ENCODE assay signal across 7 mouse cellular contexts in the genomic region with DNA sequence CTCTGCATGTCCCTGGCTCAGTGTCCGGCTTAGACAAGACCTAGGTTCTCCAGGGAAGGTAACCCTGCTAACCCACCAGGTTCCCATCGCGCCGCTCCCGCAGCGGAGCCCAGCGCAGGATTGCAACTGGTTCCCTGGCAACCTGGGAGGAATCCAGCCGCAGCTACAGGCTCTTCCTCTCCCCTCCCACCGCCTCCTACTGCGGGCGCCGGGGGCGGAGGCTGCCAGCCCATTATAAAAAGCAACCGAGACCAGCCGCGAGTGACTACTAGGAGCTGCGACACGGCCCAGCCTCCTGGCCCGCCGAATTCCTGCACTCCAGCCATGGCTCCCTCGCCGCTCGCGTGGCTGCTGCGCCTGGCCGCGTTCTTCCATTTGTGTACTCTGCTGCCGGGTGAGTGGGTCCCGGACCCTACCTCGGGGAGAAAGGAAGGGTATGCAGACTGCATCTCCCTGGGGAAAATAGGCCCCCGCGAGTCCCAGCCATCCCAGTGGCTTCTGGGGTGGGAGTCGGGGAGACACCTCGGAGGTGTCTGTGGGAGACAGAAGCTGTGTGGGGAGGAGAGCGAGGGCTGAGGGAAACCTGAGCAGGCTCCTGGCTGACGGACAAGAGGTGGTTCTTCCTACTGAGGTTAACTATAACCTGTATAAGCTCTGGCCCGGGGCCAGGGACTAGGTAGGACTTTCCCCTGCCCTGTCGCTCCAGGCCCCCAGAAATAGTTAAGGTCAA. TPM values are rescaled to one million over a fixed set of nuclear protein-coding genes. Genes with fewer than 3 reads are reported as not detected.
DNase-seq lines count a peak whose midpoint lies in the region; ATAC-seq and TF ChIP-seq lines count a peak whose summit lies in the region.

A gene (plus strand): TSS at position 69 of the 730 bp plus-strand sequence.

- H3K4me2 ChIP-seq in embryonic facial prominence, embryonic 13.5 days = peak within 1 kb of the TSS; percentile 92
- peak within 1 kb of the TSS; percentile 94 for H3K4me2 ChIP-seq in midbrain, embryonic 12.5 days (replicated peaks)
- H3K4me2 ChIP-seq in stomach, embryonic 16.5 days (ENCODE audit: low read depth, low read length) = peak within 1 kb of the TSS; percentile 90

- H3K27me3 ChIP-seq in embryonic facial prominence, embryonic 13.5 days = peaks cover 56% of the 10 kb centered on the region
- H3K27me3 ChIP-seq in kidney, adult 2 months (replicated peaks; ENCODE audit: control insufficient read depth, insufficient read depth, low read length) = no peaks in the 10 kb centered on the region
- H3K27me3 ChIP-seq in midbrain, embryonic 12.5 days = peaks cover 60% of the 10 kb centered on the region
- peaks cover 13% of the 10 kb centered on the region for H3K27me3 ChIP-seq in stomach, embryonic 16.5 days (ENCODE audit: control insufficient read depth, insufficient read depth, low read length)

- DNase-seq in heart, adult 18-20 months = peak; percentile 85 to 92
- DNase-seq in kidney, adult 2 months = peak; percentile 95
- peak; percentile 71 for DNase-seq in left cerebral cortex, postnatal 4 days

- H3K9me3 ChIP-seq in embryonic facial prominence, embryonic 13.5 days = no peaks in the 10 kb centered on the region
- H3K9me3 ChIP-seq in midbrain, embryonic 12.5 days = no peaks in the 10 kb centered on the region
- H3K9me3 ChIP-seq in stomach, embryonic 16.5 days (replicated peaks; ENCODE audit: control insufficient read depth, low read length) = no peaks in the 10 kb centered on the region

- under 1% methylated on average over 38 of the region's 38 CpGs for WGBS in embryonic facial prominence, embryonic 13.5 days
- WGBS in kidney, adult 2 months = 1% methylated on average over 38 of the region's 38 CpGs
- under 1% methylated on average over 38 of the region's 38 CpGs for WGBS in midbrain, embryonic 12.5 days
- 2% methylated on average over 38 of the region's 38 CpGs for WGBS in stomach, embryonic 16.5 days

- intact Hi-C loops in left cerebral cortex, postnatal 4 days (cut with DNase I) = loop anchor here (2.0 kb wide), 1 partner anchor 67 kb away; no protein-coding TSS in a partner anchor

- no peak for TF ChIP-seq CTCF in bone marrow macrophage, adult 2 months (IDR thresholded peaks at IDR 0.05; ENCODE audit: low read depth, low read length)
- no peak for TF ChIP-seq CTCF in kidney, adult 2 months (conservative IDR thresholded peaks at IDR 0.05; ENCODE audit: insufficient read depth, insufficient read length, low read depth, low read length)

- peak; percentile 83; the same call in 1 of the 2 replicates for ATAC-seq in embryonic facial prominence, embryonic 13.5 days (ENCODE audit: insufficient number of reproducible peaks, insufficient read depth, low FRiP score, low TSS enrichment, low read depth)
- ATAC-seq in midbrain, embryonic 12.5 days (ENCODE audit: low FRiP score, low read depth) = peak; percentile 91
- ATAC-seq in stomach, embryonic 16.5 days (ENCODE audit: insufficient read depth, low FRiP score) = peak; percentile 73

- H3K4me3 ChIP-seq in bone marrow macrophage, adult 2 months (ENCODE audit: insufficient read depth, low read length) = peak within 1 kb of the TSS; percentile 51
- peak within 1 kb of the TSS; percentile 55 for H3K4me3 ChIP-seq in embryonic facial prominence, embryonic 13.5 days
- H3K4me3 ChIP-seq in kidney, adult 2 months (ENCODE audit: insufficient read depth, low read depth, low read length) = peak within 1 kb of the TSS; percentile 81
- peak within 1 kb of the TSS; percentile 55 for H3K4me3 ChIP-seq in midbrain, embryonic 12.5 days
- peak within 1 kb of the TSS; percentile 59 for H3K4me3 ChIP-seq in stomach, embryonic 16.5 days (replicated peaks; ENCODE audit: low read length)

- no peak for TF ChIP-seq POLR2A in bone marrow macrophage, adult 2 months (IDR thresholded peaks at IDR 0.05; ENCODE audit: borderline replicate concordance, low read depth, low read length)
- TF ChIP-seq POLR2A in kidney, adult 2 months (IDR thresholded peaks at IDR 0.05; ENCODE audit: low read depth, low read length) = peak; percentile 95

- H3K27ac ChIP-seq in bone marrow macrophage, adult 2 months (ENCODE audit: insufficient read depth, low read depth, low read length) = no peak within 1 kb of the TSS
- peak within 1 kb of the TSS; percentile 57 for H3K27ac ChIP-seq in embryonic facial prominence, embryonic 13.5 days
- H3K27ac ChIP-seq in kidney, adult 2 months (ENCODE audit: insufficient read depth, low read depth, low read length) = peak within 1 kb of the TSS; percentile 92
- no peak within 1 kb of the TSS for H3K27ac ChIP-seq in midbrain, embryonic 12.5 days (replicated peaks)
- peak within 1 kb of the TSS; percentile 60 for H3K27ac ChIP-seq in stomach, embryonic 16.5 days (ENCODE audit: low read length)

- H3K4me1 ChIP-seq in bone marrow macrophage, adult 2 months (ENCODE audit: control insufficient read depth, insufficient read depth, low read length) = peaks cover 12% of the 10 kb centered on the region
- H3K4me1 ChIP-seq in embryonic facial prominence, embryonic 13.5 days = peaks cover 34% of the 10 kb centered on the region
- H3K4me1 ChIP-seq in kidney, adult 2 months (ENCODE audit: control insufficient read depth, insufficient read depth, low read length) = peaks cover 13% of the 10 kb centered on the region
- H3K4me1 ChIP-seq in midbrain, embryonic 12.5 days = peaks cover 37% of the 10 kb centered on the region
- H3K4me1 ChIP-seq in stomach, embryonic 16.5 days (ENCODE audit: control insufficient read depth, insufficient read depth, low read length) = peaks cover 11% of the 10 kb centered on the region

- H3K9ac ChIP-seq in embryonic facial prominence, embryonic 13.5 days = peak within 1 kb of the TSS; percentile 80
- peak within 1 kb of the TSS; percentile 69 for H3K9ac ChIP-seq in midbrain, embryonic 12.5 days (replicated peaks)
- peak within 1 kb of the TSS; percentile 81 for H3K9ac ChIP-seq in stomach, embryonic 16.5 days (ENCODE audit: low read length)

- H3K36me3 ChIP-seq in embryonic facial prominence, embryonic 13.5 days = no peaks in the 10 kb centered on the region
- no peaks in the 10 kb centered on the region for H3K36me3 ChIP-seq in kidney, adult 2 months (ENCODE audit: control insufficient read depth, insufficient read depth, low read length)
- no peaks in the 10 kb centered on the region for H3K36me3 ChIP-seq in midbrain, embryonic 12.5 days
- no peaks in the 10 kb centered on the region for H3K36me3 ChIP-seq in stomach, embryonic 16.5 days (ENCODE audit: control insufficient read depth, insufficient read depth, low read length)

RNA-seq across cellular contexts. Expression of the gene that starts here (rescaled TPM):
- 0.56 and 0.76 TPM in 2 replicates for polyA plus RNA-seq in bone marrow macrophage, adult 2 months (2012; ENCODE audit: insufficient read depth, insufficient read length, missing spikeins)
- 7.8 and 9.8 TPM in 2 replicates for polyA plus RNA-seq in embryonic facial prominence, embryonic 13.5 days (2015; fragmentation: Nextera tagmentation; extraction: Ambion mirVana)
- total RNA-seq in heart, adult 18-20 months (2021) = 1 to 10 TPM; 5.7 to 6.1 TPM
- 148 and 169 TPM in 2 replicates for polyA plus RNA-seq in kidney, adult 2 months (2012; rRNA removed)
- 100 to 1,000 TPM in 1 of 2 experiments, 10 to 100 TPM in 1; 88.5 to 111 TPM for total RNA-seq in left cerebral cortex, postnatal 4 days (2021)
- 8.2 and 11.3 TPM in 2 replicates for polyA plus RNA-seq in midbrain, embryonic 12.5 days (2016; fragmentation: Nextera tagmentation; extraction: Ambion mirVana)
- polyA plus RNA-seq in stomach, embryonic 16.5 days (2015; fragmentation: Nextera tagmentation; extraction: Ambion mirVana) = 11.6 and 16.4 TPM in 2 replicates

Comparison
In these comparisons a context has a peak if more than half of its experiments do, and no peak if none do; other contexts are left out.
1. RNA of the gene that starts here (total RNA-seq): 88.5 to 111 TPM in left cerebral cortex, postnatal 4 days; 5.7 to 6.1 TPM in heart, adult 18-20 months; every median in the first group is over 10 times any median in the second.
2. H3K27ac ChIP-seq: peak in embryonic facial prominence, embryonic 13.5 days (single experiment), kidney, adult 2 months (single experiment) and stomach, embryonic 16.5 days (single experiment); none in bone marrow macrophage, adult 2 months (single experiment) and midbrain, embryonic 12.5 days (single experiment).
3. Peak in every context shown above with its lines, with median percentiles within 50 percentile points of each other: H3K4me3 ChIP-seq, ATAC-seq, H3K4me2 ChIP-seq, H3K9ac ChIP-seq and DNase-seq.